Mouse (Mus musculus): ENCODE measurements around the gene Egln1.

Gene Egln1

DNA sequence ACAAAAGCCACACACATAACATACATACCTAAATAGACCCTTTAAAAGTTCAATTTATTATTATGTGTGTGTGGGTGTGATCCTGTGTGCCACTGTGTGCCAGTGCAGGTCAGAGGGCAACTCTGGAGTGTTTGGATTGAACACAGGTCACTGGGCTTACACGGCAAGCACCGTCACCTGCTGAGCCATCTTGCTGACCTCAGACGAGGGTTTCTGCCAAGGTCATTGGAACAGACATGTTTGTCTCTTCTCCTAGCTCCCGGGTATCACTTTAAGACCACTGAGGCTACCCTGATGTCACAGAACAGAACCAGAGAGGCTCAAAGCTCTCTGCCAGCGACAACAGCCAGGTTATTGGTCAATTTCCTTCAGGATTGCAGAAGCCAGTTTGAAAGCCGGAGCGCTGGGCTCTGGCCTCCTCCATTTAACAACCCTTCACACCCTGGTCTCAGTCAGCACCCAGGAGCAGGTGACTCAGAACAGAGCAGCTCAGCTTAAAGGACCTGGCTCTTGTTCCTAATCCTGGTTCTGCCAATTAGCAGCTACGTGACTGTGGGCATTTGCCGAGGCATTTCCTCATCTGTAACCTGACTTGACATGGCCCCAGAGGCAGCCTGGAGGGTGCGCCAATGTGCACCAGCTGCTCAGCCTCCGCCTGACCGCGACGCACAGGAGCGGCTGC, 25.0 kb downstream of the Egln1 start:
- Histone ChIP-seq H3K4me1 (replicated peaks; ENCODE audit: low read depth, low read length) (peaks cover 26% of the 10 kb centered on the region), H3K9me3 (ENCODE audit: low read length) (no peaks in the 10 kb centered on the region), H3K27me3 (ENCODE audit: insufficient read depth, low read length) (no peaks in the 10 kb centered on the region), H3K4me3 (replicated peaks; ENCODE audit: low read length) (no peak overlapping the region), H3K36me3 (ENCODE audit: insufficient read depth, low read length) (peaks cover 27% of the 10 kb centered on the region)
- TF ChIP-seq POU5F1 (IDR thresholded peaks at IDR 0.05; ENCODE audit: borderline replicate concordance, low read length) (no peak), CTCF (conservative IDR thresholded peaks at IDR 0.05; ENCODE audit: low read length) (no peak), NANOG (IDR thresholded peaks at IDR 0.05; ENCODE audit: borderline replicate concordance, low read length) (no peak)

- peaks cover 37% of the 10 kb centered on the region for H3K4me1 ChIP-seq (replicated peaks; ENCODE audit: low read depth, low read length)
- no peaks in the 10 kb centered on the region for H3K27me3 ChIP-seq (ENCODE audit: insufficient read depth, low read length)
- TF ChIP-seq POU5F1 (IDR thresholded peaks at IDR 0.05; ENCODE audit: borderline replicate concordance, low read length) = no peak
- TF ChIP-seq CTCF (conservative IDR thresholded peaks at IDR 0.05; ENCODE audit: low read length) = no peak
- TF ChIP-seq NANOG (IDR thresholded peaks at IDR 0.05; ENCODE audit: borderline replicate concordance, low read length) = no peak
- H3K36me3 ChIP-seq (ENCODE audit: insufficient read depth, low read length) = peaks cover 19% of the 10 kb centered on the region
- H3K9me3 ChIP-seq (ENCODE audit: low read length) = no peaks in the 10 kb centered on the region
- H3K4me3 ChIP-seq (replicated peaks; ENCODE audit: low read length) = no peak overlapping the region
These were observed 26.5 kb downstream of the Egln1 start for GRCm38 (mm10) chr8:124922490-124923089.

GRCm38 (mm10) chr8:124921369-124922279, 27.5 kb downstream of the Egln1 start:
- Histone ChIP-seq H3K27me3 (ENCODE audit: insufficient read depth, low read length) (no peaks in the 10 kb centered on the region), H3K4me3 (replicated peaks; ENCODE audit: low read length) (no peak overlapping the region), H3K4me1 (replicated peaks; ENCODE audit: low read depth, low read length) (peaks cover 47% of the 10 kb centered on the region), H3K9me3 (ENCODE audit: low read length) (no peaks in the 10 kb centered on the region), H3K36me3 (ENCODE audit: insufficient read depth, low read length) (peaks cover 9% of the 10 kb centered on the region)
- TF ChIP-seq CTCF (conservative IDR thresholded peaks at IDR 0.05; ENCODE audit: low read length) (no peak), POU5F1 (IDR thresholded peaks at IDR 0.05; ENCODE audit: borderline replicate concordance, low read length) (no peak), NANOG (IDR thresholded peaks at IDR 0.05; ENCODE audit: borderline replicate concordance, low read length) (no peak)

DNA sequence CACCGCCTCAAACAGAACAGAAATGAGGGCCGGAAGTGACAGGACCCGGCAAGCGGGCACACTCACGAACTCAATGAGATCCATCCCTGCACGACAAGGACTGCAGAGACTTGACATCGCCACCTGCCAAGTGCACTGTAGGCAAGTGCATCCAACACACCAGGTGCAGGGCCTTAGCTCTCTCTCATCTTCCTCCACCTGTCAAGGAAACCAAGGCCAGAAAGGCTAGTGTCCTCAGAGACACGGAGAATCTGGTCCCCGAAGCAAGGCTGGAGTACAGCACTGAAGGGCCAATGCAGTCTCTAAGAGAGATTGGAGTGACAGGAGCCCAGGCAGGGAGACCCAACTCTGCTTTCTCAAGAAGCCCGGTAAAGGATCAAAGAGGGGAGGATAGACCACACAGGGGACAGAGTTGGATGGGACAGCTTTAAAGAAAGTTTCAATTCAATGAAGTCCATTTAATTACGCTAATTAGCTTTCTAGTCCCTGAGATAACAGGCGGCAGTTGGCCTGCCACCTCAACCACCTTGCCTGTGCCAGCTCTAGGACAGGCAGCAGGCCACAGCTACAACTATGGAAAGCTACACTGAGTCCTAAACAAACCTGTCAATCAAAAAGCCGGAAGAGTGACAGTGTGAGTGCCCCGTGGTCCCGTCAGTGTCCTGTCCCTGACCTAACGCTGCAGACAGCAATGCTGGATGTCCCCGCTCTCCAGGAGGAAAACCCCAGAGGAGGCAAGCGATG, 31.2 kb downstream of the Egln1 start:
- Histone ChIP-seq H3K9me3 (ENCODE audit: low read length) (no peaks in the 10 kb centered on the region), H3K4me3 (replicated peaks; ENCODE audit: low read length) (no peak overlapping the region), H3K4me1 (replicated peaks; ENCODE audit: low read depth, low read length) (peaks cover 29% of the 10 kb centered on the region), H3K36me3 (ENCODE audit: insufficient read depth, low read length) (peaks cover 34% of the 10 kb centered on the region), H3K27me3 (ENCODE audit: insufficient read depth, low read length) (no peaks in the 10 kb centered on the region)
- TF ChIP-seq POU5F1 (IDR thresholded peaks at IDR 0.05; ENCODE audit: borderline replicate concordance, low read length) (no peak), NANOG (IDR thresholded peaks at IDR 0.05; ENCODE audit: borderline replicate concordance, low read length) (no peak), CTCF (conservative IDR thresholded peaks at IDR 0.05; ENCODE audit: low read length) (no peak)

DNA sequence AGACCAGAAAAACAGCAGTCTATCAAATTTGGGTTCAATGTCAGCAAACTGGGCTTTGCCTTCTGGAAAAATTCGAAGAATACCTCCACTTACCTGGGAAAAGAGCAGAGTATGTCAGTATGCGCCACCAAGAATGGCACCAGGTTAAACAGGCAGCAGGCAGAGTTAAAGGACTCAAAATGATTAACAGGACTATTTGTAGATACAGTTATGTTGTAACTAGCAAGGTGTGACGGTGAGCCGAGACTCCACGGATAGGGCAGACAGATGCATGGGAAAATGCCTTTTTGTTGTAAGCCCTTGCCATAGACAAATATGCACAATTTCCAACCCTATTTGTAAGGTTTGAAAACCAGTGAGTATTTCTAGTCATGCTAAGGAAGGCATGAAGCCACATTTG, 35.1 kb downstream of the Egln1 start:
- H3K4me1 ChIP-seq (replicated peaks; ENCODE audit: low read depth, low read length) = peaks cover 40% of the 10 kb centered on the region
- no peaks in the 10 kb centered on the region for H3K9me3 ChIP-seq (ENCODE audit: low read length)
- H3K27me3 ChIP-seq (ENCODE audit: insufficient read depth, low read length) = no peaks in the 10 kb centered on the region
- TF ChIP-seq NANOG (IDR thresholded peaks at IDR 0.05; ENCODE audit: borderline replicate concordance, low read length) = no peak
- TF ChIP-seq POU5F1 (IDR thresholded peaks at IDR 0.05; ENCODE audit: borderline replicate concordance, low read length) = no peak
- no peak for TF ChIP-seq CTCF (conservative IDR thresholded peaks at IDR 0.05; ENCODE audit: low read length)
- peaks cover 70% of the 10 kb centered on the region for H3K36me3 ChIP-seq (ENCODE audit: insufficient read depth, low read length)
- no peak overlapping the region for H3K4me3 ChIP-seq (replicated peaks; ENCODE audit: low read length)

- no peak for TF ChIP-seq CTCF (conservative IDR thresholded peaks at IDR 0.05; ENCODE audit: low read length)
- Histone ChIP-seq H3K36me3 (ENCODE audit: insufficient read depth, low read length) (peaks cover 88% of the 10 kb centered on the region), H3K4me1 (replicated peaks; ENCODE audit: low read depth, low read length) (peaks cover 34% of the 10 kb centered on the region), H3K4me3 (replicated peaks; ENCODE audit: low read length) (no peak overlapping the region), H3K9me3 (ENCODE audit: low read length) (no peaks in the 10 kb centered on the region), H3K27me3 (ENCODE audit: insufficient read depth, low read length) (no peaks in the 10 kb centered on the region)
These were observed 36.9 kb downstream of the Egln1 start for GRCm38 (mm10) chr8:124911938-124912872.

GRCm38 (mm10) chr8:124910349-124910748, 38.8 kb downstream of the Egln1 start:
- H3K4me3 ChIP-seq (replicated peaks; ENCODE audit: low read length) = no peak overlapping the region
- no peaks in the 10 kb centered on the region for H3K9me3 ChIP-seq (ENCODE audit: low read length)
- peaks cover 29% of the 10 kb centered on the region for H3K4me1 ChIP-seq (replicated peaks; ENCODE audit: low read depth, low read length)
- no peaks in the 10 kb centered on the region for H3K27me3 ChIP-seq (ENCODE audit: insufficient read depth, low read length)
- peaks cover 97% of the 10 kb centered on the region for H3K36me3 ChIP-seq (ENCODE audit: insufficient read depth, low read length)
- TF ChIP-seq CTCF (conservative IDR thresholded peaks at IDR 0.05; ENCODE audit: low read length) (no peak), NANOG (IDR thresholded peaks at IDR 0.05; ENCODE audit: borderline replicate concordance, low read length) (no peak), POU5F1 (IDR thresholded peaks at IDR 0.05; ENCODE audit: borderline replicate concordance, low read length) (no peak)

Measured in E14TG2a.4 (cell line).